Mouse (Mus musculus): ENCODE data around the gene Arid5b. TPM values are rescaled to one million over a fixed set of nuclear protein-coding genes. Genes with fewer than 3 reads are reported as not detected.

Arid5b gene
- polyA plus RNA-seq, 1 experiment from 2014 or later, result 22.2 TPM

- no peak for DNase-seq
- no peak for ATAC-seq (ENCODE audit: low FRiP score, low TSS enrichment)
- Histone ChIP-seq H3K27me3 (ENCODE audit: control insufficient read depth, insufficient read depth, low read length) (no peaks in the 10 kb centered on the region), H3K9me3 (ENCODE audit: control insufficient read depth, low read length) (0 out of 2 replicates have a peak, but pooled peaks cover 2% of the 10 kb centered on the region), H3K36me3 (ENCODE audit: control insufficient read depth, insufficient read depth, low read length) (no peaks in the 10 kb centered on the region), H3K4me1 (ENCODE audit: control insufficient read depth, insufficient read depth, low read length) (peaks cover 17% of the 10 kb centered on the region), H3K4me3 (replicated peaks; ENCODE audit: low read depth, low read length) (no peak overlapping the region), H3K4me2 (ENCODE audit: low read length) (no peak overlapping the region), H3K27ac (replicated peaks; ENCODE audit: low read depth, low read length) (peak overlapping the region; percentile 66), H3K9ac (replicated peaks; ENCODE audit: low read length) (no peak overlapping the region)
- 63% methylated on average over 16 of the region's 16 CpGs for WGBS
Observed at GRCm38 (mm10) chr10:68060590-68061248, 217.8 kb downstream of the Arid5b start.

GRCm38 (mm10) chr10:68058378-68058777 is 220.2 kb downstream of the Arid5b start:
- peaks cover 10% of the 10 kb centered on the region for H3K4me1 ChIP-seq (ENCODE audit: control insufficient read depth, insufficient read depth, low read length)
- ATAC-seq (ENCODE audit: low FRiP score, low TSS enrichment), result no peak
- H3K27ac ChIP-seq (replicated peaks; ENCODE audit: low read depth, low read length), result no peak overlapping the region
- no peak overlapping the region for H3K9ac ChIP-seq (replicated peaks; ENCODE audit: low read length)
- no peak overlapping the region for H3K4me2 ChIP-seq (ENCODE audit: low read length)
- 98% methylated on average over 1 of the region's 1 CpGs for WGBS
- no peak overlapping the region for H3K4me3 ChIP-seq (replicated peaks; ENCODE audit: low read depth, low read length)
- H3K27me3 ChIP-seq (ENCODE audit: control insufficient read depth, insufficient read depth, low read length), result no peaks in the 10 kb centered on the region
- DNase-seq, result no peak
- no peaks in the 10 kb centered on the region for H3K36me3 ChIP-seq (ENCODE audit: control insufficient read depth, insufficient read depth, low read length)
- 0 out of 2 replicates have a peak, but pooled peaks cover 2% of the 10 kb centered on the region for H3K9me3 ChIP-seq (ENCODE audit: control insufficient read depth, low read length)

GRCm38 (mm10) chr10:68057841-68058240 is 220.7 kb downstream of the Arid5b start:
- peaks cover 10% of the 10 kb centered on the region for H3K4me1 ChIP-seq (ENCODE audit: control insufficient read depth, insufficient read depth, low read length)
- H3K4me2 ChIP-seq (ENCODE audit: low read length), result no peak overlapping the region
- H3K4me3 ChIP-seq (replicated peaks; ENCODE audit: low read depth, low read length), result no peak overlapping the region
- 91% methylated on average over 3 of the region's 3 CpGs for WGBS
- no peaks in the 10 kb centered on the region for H3K36me3 ChIP-seq (ENCODE audit: control insufficient read depth, insufficient read depth, low read length)
- H3K9ac ChIP-seq (replicated peaks; ENCODE audit: low read length), result no peak overlapping the region
- H3K27ac ChIP-seq (replicated peaks; ENCODE audit: low read depth, low read length), result no peak overlapping the region
- DNase-seq (no peak), ATAC-seq (ENCODE audit: low FRiP score, low TSS enrichment) (no peak)
- 0 out of 2 replicates have a peak, but pooled peaks cover 2% of the 10 kb centered on the region for H3K9me3 ChIP-seq (ENCODE audit: control insufficient read depth, low read length)
- no peaks in the 10 kb centered on the region for H3K27me3 ChIP-seq (ENCODE audit: control insufficient read depth, insufficient read depth, low read length)

- DNase-seq (no peak), ATAC-seq (ENCODE audit: low FRiP score, low TSS enrichment) (no peak)
- no peak overlapping the region for H3K27ac ChIP-seq (replicated peaks; ENCODE audit: low read depth, low read length)
- no peaks in the 10 kb centered on the region for H3K36me3 ChIP-seq (ENCODE audit: control insufficient read depth, insufficient read depth, low read length)
- no peaks in the 10 kb centered on the region for H3K27me3 ChIP-seq (ENCODE audit: control insufficient read depth, insufficient read depth, low read length)
- H3K4me3 ChIP-seq (replicated peaks; ENCODE audit: low read depth, low read length), result no peak overlapping the region
- H3K9ac ChIP-seq (replicated peaks; ENCODE audit: low read length), result no peak overlapping the region
- H3K4me1 ChIP-seq (ENCODE audit: control insufficient read depth, insufficient read depth, low read length), result no peaks in the 10 kb centered on the region
- 88% methylated on average over 6 of the region's 6 CpGs for WGBS
- H3K9me3 ChIP-seq (ENCODE audit: control insufficient read depth, low read length), result 0 out of 2 replicates have a peak, but pooled peaks cover 2% of the 10 kb centered on the region
- H3K4me2 ChIP-seq (ENCODE audit: low read length), result no peak overlapping the region
Observed at GRCm38 (mm10) chr10:68054706-68055105, 223.8 kb downstream of the Arid5b start.

- Histone ChIP-seq H3K4me3 (replicated peaks; ENCODE audit: low read depth, low read length) (no peak overlapping the region), H3K36me3 (ENCODE audit: control insufficient read depth, insufficient read depth, low read length) (no peaks in the 10 kb centered on the region)
- WGBS, result 84% methylated on average over 5 of the region's 5 CpGs
Observed at GRCm38 (mm10) chr10:68054131-68054530, 224.4 kb downstream of the Arid5b start.

GRCm38 (mm10) chr10:68052307-68052706 is 226.2 kb downstream of the Arid5b start:
- Histone ChIP-seq H3K4me3 (replicated peaks; ENCODE audit: low read depth, low read length) (no peak overlapping the region), H3K27ac (replicated peaks; ENCODE audit: low read depth, low read length) (no peak overlapping the region), H3K9me3 (ENCODE audit: control insufficient read depth, low read length) (no peaks in the 10 kb centered on the region), H3K9ac (replicated peaks; ENCODE audit: low read length) (no peak overlapping the region), H3K4me2 (ENCODE audit: low read length) (no peak overlapping the region), H3K4me1 (ENCODE audit: control insufficient read depth, insufficient read depth, low read length) (no peaks in the 10 kb centered on the region), H3K36me3 (ENCODE audit: control insufficient read depth, insufficient read depth, low read length) (no peaks in the 10 kb centered on the region), H3K27me3 (ENCODE audit: control insufficient read depth, insufficient read depth, low read length) (no peaks in the 10 kb centered on the region)
- WGBS, result 91% methylated on average over 8 of the region's 8 CpGs
- DNase-seq (no peak), ATAC-seq (ENCODE audit: low FRiP score, low TSS enrichment) (no peak)

More at GRCm38 (mm10) chr10:68054131-68054530, 224.4 kb downstream of the Arid5b start:
- no peak overlapping the region for H3K4me2 ChIP-seq (ENCODE audit: low read length)
- H3K9me3 ChIP-seq (ENCODE audit: control insufficient read depth, low read length), result 0 out of 2 replicates have a peak, but pooled peaks cover 2% of the 10 kb centered on the region
- ATAC-seq (ENCODE audit: low FRiP score, low TSS enrichment) (no peak), DNase-seq (no peak)
- no peak overlapping the region for H3K9ac ChIP-seq (replicated peaks; ENCODE audit: low read length)
- no peak overlapping the region for H3K27ac ChIP-seq (replicated peaks; ENCODE audit: low read depth, low read length)
- no peaks in the 10 kb centered on the region for H3K27me3 ChIP-seq (ENCODE audit: control insufficient read depth, insufficient read depth, low read length)
- no peaks in the 10 kb centered on the region for H3K4me1 ChIP-seq (ENCODE audit: control insufficient read depth, insufficient read depth, low read length)

GRCm38 (mm10) chr10:68051316-68051933 is 227.1 kb downstream of the Arid5b start:
- Histone ChIP-seq H3K27me3 (ENCODE audit: control insufficient read depth, insufficient read depth, low read length) (no peaks in the 10 kb centered on the region), H3K4me2 (ENCODE audit: low read length) (no peak overlapping the region), H3K36me3 (ENCODE audit: control insufficient read depth, insufficient read depth, low read length) (no peaks in the 10 kb centered on the region), H3K27ac (replicated peaks; ENCODE audit: low read depth, low read length) (no peak overlapping the region), H3K9me3 (ENCODE audit: control insufficient read depth, low read length) (no peaks in the 10 kb centered on the region), H3K9ac (replicated peaks; ENCODE audit: low read length) (no peak overlapping the region), H3K4me1 (ENCODE audit: control insufficient read depth, insufficient read depth, low read length) (no peaks in the 10 kb centered on the region), H3K4me3 (replicated peaks; ENCODE audit: low read depth, low read length) (no peak overlapping the region)
- 83% methylated on average over 14 of the region's 14 CpGs for WGBS
- no peak for DNase-seq
- ATAC-seq (ENCODE audit: low FRiP score, low TSS enrichment), result no peak

- Histone ChIP-seq H3K36me3 (ENCODE audit: control insufficient read depth, insufficient read depth, low read length) (no peaks in the 10 kb centered on the region), H3K27ac (replicated peaks; ENCODE audit: low read depth, low read length) (no peak overlapping the region), H3K9ac (replicated peaks; ENCODE audit: low read length) (no peak overlapping the region), H3K4me1 (ENCODE audit: control insufficient read depth, insufficient read depth, low read length) (no peaks in the 10 kb centered on the region), H3K9me3 (ENCODE audit: control insufficient read depth, low read length) (no peaks in the 10 kb centered on the region), H3K4me2 (ENCODE audit: low read length) (no peak overlapping the region), H3K4me3 (replicated peaks; ENCODE audit: low read depth, low read length) (no peak overlapping the region), H3K27me3 (ENCODE audit: control insufficient read depth, insufficient read depth, low read length) (no peaks in the 10 kb centered on the region)
- DNase-seq, result no peak
- ATAC-seq (ENCODE audit: low FRiP score, low TSS enrichment), result no peak
- 93% methylated on average over 13 of the region's 13 CpGs for WGBS
Observed at GRCm38 (mm10) chr10:68050882-68051281, 227.7 kb downstream of the Arid5b start.
